Mouse (Mus musculus) megakaryocyte progenitor cell, adult 5-6 weeks (primary cell): Measurements from ENCODE around the gene Wfdc12. TPM values are rescaled to one million over a fixed set of nuclear protein-coding genes. Genes with fewer than 3 reads are reported as not detected.
"Not testable (repeated sequence)": the region's sequence is repeated elsewhere in the genome, so short reads cannot be mapped to it uniquely, and the experiment has no call there.

Experiments used
- ATAC-seq: replicated peaks from 2 replicates; pipeline ENCODE4 v1.8.0; 2016; ENCODE audit warnings: mild to moderate bottlenecking, moderate TSS enrichment, inconsistent platforms; ENCODE audit not compliant: poor library complexity
- total RNA-seq, 2 experiments: library from RNA; stranded (forward) in 1 of 2; stranded (reverse) in 1 of 2; fragments of 157-497, 149-512 nt in 1 of 2; fragments of 200-1000 nt in 1 of 2; gene quantifications; 2 replicates each; pipeline versions ENCODE4 v1.2.3 to v1.2.4; 2015 to 2017

The Wfdc12 gene
- total RNA-seq (2015), result not detected in 2 replicates
- not detected in 2 replicates for total RNA-seq (2017)

DNA sequence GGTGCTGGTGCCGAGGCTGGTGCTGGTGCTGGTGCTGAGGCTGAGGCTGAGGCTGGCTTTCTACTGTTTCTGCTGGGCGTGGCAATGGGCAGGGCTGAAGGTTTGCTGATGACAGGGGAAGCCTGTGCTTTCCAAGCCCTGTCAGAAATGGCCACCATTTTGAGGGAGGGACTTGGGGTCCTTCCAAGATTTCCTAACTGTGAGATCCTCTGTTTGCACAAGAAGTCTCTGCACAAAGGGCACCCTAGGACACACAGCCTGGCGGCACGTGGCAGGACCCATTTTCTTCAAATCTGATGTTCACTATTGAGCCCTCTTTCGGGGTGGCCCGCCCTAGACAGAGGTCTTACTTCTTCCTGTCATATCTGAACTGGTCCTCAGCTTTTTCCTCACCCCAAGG is at the start of gene Wfdc12:
TSS of gene Wfdc12 (minus strand) at position 33 of the 400 bp plus-strand sequence.
- no peak for ATAC-seq

DNA sequence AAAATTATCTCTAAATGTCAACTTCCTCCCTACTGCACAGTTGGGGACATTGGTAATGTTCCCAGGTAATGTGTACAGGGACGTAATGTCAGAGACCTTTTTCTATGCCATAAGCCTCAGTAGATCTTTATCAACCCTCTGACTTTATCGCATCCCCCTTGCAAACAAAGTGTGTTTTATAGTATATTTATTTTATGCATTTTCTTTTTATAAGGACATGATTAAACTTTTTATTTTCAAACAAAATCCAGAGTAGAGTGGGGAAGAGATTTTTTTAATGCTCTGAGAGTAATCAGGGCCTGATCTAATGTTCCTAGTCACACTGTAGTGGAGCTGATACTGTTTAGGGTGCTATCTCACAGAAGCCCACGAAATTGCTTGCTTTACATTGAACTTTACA is 48.0 kb upstream of the Wfdc12 start, which contains the start of gene Svs2:
TSS of gene Svs2 (minus strand) at position 101 of the 400 bp plus-strand sequence.
- ATAC-seq, result no peak

DNA sequence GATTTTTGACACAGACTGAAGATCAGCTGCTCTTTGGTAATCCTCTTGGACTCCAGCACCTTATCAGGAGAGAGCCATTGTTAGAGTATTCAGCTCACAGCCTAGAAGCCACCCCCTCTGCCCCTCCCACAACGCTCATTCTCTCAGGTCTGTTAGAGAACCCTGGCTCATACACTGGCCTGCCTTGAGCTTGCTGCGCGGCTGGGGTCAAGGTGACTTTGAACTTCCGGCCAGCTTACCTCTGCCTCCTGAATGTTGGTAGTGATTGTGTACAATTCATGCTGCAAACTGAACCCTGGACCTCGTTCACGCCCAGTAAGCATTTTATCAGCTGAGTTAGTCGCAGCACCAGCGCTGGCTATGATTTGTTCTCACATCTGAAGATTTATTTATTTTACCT is 42.3 kb upstream of the Wfdc12 start:
- ATAC-seq, result no peak

DNA sequence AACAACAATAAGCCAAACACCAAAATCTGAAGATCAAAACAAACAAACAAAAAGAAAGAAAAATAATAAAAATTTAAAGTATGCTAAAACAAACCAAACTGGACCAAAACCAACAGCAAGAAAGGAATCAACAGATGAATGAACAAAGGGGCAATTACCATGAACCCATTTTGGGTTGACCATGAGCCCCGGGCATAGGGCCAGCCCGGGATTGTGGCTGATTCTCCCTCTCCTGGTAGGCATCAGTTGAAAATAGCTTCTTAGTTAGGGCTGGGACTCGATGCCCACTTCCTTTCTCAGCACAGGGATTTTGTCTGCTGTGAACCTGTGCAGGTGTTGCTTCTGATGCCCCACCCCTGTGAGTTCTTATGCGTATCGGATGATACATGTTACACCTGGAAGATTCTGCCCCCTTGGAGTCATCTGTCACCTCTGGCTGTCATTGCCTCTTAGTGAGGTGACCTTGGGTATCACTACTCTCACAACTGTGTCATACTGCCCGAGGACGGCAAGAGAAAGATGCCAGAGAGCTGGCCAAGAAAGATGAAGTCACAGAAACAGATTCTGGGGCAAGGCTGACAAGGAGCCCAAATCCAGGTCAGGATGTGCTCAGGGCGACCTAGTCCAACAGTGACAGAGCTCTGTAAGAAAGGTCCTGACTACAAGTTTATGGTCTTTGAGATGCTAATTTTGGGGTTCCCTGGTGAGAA is 38.1 kb upstream of the Wfdc12 start:
- ATAC-seq, result no peak

DNA sequence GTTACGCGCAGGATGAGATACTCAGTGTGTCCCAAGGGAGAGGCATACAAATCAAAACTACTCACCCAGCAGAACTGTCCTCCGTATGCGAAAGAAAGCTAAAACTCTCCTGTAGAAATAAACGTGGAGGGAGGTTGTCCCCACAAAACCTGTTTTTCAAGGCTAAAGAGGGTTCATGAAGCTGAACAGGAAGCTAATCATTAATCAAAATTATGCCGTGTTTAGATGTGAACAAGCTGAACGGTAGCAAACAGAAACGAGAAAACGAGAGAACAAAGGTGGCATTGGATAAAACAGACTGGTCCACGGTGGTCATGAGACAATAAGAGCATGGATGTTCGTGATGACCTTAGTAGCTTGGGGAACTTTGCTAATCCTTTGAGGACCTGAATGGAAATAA is 31.1 kb upstream of the Wfdc12 start, which contains the start of gene Wfdc15b:
TSS of gene Wfdc15b (minus strand) at position 139 of the 400 bp plus-strand sequence.
- no peak for ATAC-seq

DNA sequence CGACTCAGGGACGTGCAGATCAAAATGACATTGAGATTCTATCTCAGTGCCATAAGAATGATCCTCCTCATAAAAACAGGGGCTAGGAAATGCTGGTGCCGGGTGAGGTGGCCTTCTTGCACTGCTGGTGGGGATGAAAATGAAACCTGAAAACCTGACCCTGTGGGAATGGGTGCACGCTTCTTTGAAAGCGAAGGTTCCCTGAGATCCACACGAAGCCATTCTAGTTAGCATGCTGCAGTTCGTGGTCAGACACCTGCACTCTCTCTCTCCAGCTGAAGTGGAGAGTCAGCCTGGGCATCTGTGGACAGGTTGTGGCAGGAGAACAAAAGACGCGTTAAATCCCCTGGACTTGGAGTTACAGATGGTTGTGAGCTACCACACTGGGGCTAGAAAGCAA is 28.9 kb upstream of the Wfdc12 start:
- no peak for ATAC-seq

DNA sequence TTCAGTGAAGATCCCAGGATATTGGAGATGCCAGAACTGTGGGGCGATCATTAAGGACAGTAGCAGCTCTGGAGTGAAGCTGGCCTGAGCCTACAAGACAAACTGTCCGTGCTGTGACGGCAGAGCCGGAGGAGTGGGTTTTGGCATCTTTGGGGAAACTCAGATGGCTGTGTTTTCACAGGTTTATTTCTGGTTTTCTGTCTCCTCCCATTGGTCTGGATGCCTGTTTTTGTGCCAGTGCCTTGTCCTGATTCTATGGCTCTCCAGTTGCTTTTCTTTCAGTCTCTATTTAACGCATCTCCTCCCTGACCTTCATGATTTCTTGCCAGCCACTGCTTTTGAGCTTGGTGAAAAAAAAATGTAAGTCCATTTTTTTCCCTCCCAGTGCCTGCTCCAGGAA is 22.3 kb upstream of the Wfdc12 start:
- ATAC-seq, result no peak

DNA sequence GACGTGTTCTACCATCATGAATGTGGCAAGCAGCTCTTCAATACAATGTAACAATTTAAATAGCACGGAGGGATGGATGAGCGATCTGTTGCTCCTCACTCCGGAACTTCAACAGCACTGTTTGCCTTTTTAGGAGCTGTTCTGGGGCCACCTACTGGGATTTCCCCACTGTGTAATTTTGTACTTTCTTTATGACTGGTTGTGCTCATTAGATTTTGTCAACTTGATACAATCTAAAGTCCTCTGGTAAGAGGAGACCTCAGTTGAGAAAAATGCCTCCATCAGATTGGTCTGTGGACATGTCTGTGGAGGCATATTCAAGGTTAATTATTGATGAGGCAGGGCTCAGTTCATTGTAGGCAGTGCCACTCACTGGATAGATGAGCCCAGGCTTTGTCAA is 20.5 kb upstream of the Wfdc12 start:
- no peak for ATAC-seq

DNA sequence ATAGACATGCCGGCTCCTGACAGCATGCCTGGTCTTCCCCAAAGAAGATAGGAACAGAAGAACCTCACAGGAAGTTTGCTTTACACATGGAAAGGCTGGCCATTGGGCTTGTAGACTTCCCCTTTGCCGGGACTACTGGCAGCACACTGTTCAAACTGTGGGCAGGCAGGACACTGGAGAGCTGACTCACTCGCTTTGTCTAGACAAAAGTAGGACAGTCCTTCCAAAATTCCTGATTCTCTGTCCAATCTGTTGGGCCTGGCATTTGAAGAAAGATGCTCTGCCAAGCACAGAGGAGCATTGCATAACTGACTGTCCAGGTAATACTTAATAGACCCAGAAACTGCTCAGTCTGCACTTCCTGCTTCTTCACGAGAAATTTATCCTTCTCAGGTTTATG is 16.3 kb upstream of the Wfdc12 start:
- no peak for ATAC-seq

DNA sequence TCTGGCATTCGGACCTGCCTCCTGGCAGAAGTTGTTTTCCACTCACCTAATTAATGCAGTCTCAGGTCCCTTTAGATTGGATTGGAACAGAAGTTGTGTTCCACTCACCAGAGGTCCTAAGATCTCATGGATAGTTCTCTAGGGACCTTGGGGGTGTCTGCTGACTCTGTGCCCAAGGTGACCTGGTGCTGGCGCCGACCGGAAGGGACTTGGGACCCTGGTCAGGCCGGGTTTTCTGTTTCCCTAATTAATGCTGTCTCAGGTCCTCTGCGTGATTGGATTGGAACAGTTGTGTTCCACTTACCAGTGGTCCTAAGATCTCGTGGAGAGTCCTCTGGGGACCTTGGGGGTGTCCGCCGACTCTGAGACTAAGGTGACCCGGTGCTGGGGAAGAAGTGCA is 15.6 kb upstream of the Wfdc12 start:
- not testable (repeated sequence) for ATAC-seq

DNA sequence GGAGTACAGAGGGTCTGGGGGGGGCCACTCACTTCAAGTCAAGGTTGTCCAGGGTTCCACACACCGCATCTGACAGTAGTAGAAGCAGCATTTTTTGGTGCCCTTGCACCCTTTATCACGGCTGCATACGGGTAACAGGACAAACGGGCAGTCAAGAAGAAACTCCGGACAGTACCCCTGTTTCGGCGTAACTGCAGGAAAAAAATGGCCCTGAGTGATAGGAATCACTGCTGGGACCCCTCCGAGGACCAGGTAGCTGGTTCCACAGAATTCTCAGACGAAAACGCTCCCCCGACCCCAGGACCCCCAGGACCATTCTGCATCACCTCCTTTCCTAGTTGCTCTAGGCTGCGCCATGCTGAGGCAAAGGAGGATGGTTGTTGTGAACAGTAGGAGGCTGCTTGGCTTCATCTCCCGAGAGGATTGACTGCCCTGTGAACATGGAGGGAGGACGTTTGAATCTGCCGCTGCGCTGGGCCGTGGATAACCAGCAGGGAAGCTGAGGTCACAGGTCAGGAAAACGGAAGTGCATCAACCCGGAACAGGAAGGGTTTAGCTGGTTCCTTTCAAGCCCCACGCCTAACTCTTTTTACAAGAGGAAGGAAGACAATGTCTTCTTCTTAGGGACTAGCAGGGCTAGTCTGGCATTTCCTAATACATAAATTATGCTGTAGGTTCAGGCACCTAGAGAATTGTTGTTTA is 9.4 kb upstream of the Wfdc12 start, which contains the start of gene Wfdc15a:
TSS of gene Wfdc15a (minus strand) at position 505 of the 702 bp plus-strand sequence.
- no peak for ATAC-seq

DNA sequence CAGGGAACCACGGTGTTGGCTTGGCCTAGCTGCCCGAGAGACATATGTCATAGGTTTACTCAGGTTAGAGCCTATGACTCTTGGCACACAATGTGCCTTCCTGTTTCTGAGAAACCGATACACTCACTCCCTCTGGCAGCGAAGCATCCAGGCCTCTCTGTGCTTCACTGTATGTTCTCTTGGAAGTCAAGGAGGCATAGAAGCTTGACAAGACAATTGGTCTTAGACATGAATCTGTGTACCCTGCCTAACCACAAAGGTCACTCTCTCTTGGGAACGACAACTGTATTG is 6.2 kb upstream of the Wfdc12 start:
- no peak for ATAC-seq

DNA sequence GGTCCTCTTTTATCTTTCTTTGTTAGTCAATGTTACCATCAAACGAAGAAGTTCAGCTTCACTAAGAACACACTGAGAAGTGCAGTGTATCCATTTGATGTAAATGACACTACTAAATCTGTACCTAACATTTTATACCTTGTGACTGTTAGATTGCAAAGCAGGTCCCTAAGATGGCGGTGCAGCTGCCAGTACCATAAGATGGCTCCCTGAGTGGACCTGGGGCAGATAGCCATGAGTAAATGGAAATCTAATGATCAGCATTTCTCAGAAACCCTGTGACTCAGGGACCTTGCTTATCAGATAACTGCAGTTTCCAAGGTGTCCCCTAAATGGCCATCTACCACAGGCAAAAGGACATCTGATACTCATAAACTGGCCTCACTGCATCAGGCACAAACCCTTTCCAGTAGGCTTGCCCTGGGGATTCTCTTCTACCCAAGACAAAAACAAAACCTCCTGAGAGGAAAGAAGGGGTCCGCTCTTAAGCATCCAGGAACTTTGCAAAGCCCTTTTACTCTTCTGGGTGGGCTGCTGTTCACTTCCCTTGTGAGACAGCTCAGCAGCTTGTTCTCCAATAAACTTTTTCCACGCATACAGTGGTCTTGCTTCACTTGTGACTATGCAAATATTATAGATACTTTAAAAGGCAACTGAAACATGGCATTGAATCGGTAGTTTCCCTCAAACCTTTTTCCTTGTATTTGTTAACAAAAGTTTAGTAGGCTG is 5.7 kb upstream of the Wfdc12 start:
- no peak for ATAC-seq

DNA sequence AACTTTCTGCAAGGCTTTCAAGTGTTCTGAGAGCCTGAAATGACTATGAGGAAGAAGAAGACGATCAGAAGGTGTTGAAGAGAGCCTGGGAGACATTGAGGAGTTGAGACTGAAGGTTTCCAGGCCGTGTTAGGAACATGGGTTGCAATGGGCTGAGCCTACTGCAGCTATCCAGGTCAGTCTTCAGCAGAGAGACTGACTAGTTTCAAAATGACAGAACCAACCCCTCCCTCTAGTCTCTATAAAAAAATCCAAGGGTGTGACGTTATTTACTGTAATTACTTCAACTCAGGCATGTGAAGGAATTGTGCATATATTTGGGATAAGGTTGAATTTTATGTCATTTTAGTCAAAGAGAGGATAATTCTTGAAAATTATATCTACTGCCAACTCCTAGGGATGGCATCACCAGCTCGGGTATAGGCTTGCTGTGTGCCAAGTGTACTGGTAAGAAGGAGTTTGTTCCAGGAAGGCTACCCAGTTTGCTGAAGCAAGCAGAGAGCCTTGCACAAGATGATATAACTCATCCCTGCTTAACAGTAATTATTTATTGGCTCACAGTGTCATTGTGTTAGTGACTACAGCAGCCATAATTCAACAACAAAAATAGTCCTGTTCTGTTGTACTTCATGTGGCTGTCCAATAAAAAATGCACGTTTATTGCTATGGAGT is 4.7 kb upstream of the Wfdc12 start:
- no peak for ATAC-seq

DNA sequence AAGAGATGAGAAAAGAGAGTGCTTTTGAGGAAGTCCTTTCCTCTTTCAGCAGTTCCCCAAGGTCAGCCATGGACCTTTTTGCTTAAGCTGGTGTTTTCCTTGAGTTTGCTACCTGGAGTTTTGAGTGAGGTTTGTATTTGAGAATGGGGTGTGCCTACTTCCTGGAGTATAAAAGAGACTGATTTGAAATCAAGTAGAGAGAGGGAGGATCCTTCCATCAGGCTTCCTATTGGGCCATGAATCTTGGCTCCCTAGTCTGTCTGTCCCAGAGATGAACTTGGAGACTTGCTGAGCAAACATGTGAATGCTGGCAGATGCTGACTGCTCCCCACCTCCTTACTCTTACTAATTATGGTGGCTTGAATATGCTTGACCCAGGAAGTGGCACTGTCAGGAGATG is 1.9 kb upstream of the Wfdc12 start:
- ATAC-seq, result no peak

DNA sequence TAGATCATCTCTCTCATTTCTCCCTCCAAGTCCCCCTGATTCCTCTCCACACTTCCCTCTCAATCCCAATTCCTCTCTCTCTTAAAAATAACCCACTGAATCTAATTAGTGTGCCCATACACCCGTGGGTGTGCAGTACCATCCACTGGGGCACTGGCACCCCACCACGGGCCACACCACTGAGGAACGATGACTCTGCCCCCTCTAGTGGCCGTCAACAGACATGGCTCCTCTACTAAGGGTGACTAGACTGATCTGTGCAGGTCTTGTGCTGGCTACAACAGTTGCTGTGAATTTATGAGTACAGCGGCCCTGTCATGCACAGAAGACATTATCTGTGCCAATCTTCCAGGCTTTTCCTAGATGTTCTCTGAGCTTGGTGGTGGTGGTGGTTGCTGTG is 1.7 kb downstream of the Wfdc12 start:
- peak; percentile 97 for ATAC-seq

DNA sequence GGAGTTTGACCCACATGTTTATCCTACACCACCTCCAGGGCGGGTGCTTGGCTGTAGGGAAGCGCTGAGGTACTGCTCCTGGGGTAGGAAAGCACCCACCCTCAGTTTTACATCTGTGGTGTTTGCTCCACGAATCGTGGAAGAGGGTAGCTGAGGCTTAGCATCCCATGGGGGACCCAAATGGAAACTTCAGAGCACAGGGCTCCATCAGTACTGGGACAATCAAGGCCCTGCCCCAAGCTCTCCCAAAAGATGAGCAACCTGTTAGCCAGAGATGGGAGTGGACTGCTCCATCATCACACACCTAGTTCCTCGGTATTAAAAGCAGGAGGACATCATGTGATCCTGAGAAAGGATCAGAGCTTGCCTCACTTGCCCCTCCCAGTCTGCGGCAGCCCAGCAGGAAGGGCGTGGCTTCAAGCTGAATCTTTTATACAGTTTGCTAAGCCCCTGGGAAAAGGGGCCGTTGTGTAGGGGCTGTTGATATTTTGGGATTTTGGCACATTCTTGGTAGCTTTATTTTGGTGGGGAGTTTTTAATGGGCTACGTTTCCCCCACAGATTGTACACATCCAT is 6.2 kb downstream of the Wfdc12 start:
- peak; percentile 61 for ATAC-seq

DNA sequence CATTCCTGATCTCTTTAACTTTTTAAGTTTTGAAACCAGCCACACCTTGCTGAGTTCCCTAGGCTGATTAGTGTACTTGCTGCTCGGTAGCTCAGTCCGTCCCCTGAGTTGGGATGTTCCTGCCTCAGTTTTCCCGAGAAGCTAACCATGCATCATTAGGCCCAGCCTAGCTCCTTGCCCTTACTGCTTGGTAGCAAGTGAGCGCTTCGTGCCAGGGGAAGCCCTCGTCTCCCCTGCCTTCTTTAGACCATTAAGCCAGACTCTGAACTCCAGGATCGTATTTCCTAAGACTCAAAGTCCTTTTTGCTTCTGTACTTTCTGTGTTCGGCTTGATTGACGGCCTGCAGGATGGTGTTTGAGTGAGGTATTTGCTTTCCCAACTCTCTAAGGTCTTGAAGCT is 7.1 kb downstream of the Wfdc12 start:
- no peak for ATAC-seq

DNA sequence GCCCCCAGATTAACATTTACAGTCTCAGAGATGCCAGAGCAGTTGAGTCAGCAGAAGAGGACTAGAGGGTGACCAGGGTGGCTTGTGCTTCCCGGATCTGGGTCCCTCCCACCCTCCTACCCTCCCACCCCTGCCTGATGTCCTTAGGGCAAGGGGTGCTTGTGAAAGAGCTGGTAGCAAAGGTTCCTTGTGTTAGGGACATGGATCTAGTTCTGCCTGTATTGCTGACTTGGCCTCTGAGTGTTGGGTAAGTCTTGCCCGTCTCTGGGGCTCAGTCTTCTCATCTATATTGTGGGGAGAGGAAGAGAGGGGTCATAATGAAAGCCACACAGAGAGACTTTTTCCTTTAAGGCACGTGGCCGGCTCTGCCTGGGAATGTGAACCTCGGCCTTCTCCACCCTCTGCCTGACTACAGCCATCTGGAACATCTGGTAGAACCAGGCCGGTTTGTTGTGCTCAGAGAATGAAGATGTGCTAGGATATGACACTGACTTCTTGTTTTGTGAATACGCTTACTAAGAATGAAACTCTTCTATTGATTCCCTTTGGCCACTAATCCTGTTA is 7.6 kb downstream of the Wfdc12 start, which contains the start of gene Wfdc5:
TSS of gene Wfdc5 (minus strand) at position 51 of the 564 bp plus-strand sequence.
- ATAC-seq, result no peak

DNA sequence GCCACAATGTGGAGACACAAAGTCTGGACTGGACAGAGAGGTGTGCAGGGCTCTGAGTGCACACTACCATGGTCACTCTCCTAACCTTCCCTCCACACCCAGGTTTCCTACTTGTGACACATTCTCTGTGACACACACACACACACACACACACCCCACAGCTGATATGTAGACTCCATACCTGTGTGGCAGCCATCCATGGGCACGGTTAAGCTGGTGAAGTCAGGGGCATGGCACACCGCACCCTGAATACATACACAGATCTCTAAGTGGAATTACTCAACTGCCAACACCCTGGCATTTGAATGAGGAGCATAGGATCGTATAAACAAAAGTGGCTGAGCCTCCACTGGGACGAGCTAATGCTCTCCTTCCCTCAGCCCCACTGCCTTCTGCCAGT is 9.6 kb downstream of the Wfdc12 start:
- no peak for ATAC-seq

DNA sequence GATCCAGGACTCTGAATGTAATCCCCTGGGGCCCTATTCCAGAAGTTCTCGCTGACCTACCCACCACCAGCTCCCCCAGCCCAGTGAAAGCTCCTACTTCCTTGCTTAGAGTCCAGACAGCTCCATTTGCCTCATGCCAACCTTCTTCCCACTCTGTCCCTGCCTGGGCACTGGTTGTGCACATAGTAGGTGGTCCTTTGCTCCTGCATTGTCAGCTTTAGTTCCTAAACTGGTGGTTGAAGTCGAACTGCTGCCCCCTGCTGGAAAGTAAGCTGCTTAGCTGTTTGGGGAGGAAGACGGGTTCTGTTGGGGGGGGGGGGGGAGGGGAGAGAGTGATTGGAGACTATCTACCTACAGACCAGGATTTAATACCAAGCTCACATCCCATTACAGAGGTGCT is 10.3 kb downstream of the Wfdc12 start:
- peak; percentile 53 for ATAC-seq
